Mouse (Mus musculus): ENCODE data around the gene Ankra2.

DNA sequence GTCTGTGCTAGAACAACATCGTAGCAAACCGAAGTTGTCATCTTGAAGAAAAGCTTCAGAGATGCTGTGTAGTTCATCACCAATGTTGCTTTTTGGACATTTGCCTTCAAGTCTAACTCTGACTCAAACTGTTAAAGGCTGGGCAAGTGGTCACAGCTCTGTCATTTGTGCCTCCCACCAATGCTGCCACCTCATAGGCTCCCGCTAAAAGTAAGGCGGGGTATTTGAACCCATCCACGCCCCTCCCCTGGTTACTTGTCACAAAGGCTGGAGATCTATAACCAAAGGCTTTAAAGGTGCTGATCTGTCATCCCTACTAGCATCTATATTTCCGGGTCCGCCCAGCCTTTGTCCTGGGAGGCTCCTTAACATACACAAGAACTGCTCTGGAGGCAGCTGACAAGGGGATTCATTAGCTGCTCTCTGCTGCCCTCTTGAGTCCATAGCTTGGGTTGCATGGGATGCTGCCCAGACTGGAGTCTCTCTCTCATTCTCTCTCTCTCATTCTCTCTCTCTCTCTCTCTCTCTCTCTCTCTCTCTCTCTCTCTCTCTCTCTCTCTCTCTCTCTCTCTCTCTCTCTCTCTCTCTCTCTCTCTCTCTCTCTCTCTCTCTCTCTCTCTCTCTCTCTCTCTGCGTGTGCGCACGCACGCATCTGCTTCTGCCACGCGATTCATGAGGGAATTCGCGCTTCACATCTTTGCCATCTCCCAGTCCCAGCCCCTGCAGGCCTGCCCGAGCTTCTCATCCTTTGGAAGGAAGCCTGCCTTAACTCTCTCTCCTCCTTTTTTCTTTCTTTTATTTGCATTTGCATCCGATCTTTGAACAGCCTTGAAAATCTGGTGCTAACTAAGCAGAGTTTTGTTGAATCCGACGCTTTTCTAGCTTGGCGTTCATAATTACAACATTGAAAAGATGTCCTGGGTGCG, 36.2 kb downstream of the Ankra2 start:
- no peak for TF ChIP-seq GATA1 (IDR thresholded peaks at IDR 0.05; ENCODE audit: borderline replicate concordance, low read length)
- no peak for TF ChIP-seq FLI1 (IDR thresholded peaks at IDR 0.05; ENCODE audit: low read length)

All from megakaryocyte, embryonic 14.5 days (primary cell).